Mouse (Mus musculus): ENCODE measurements around the gene Hdac4. TPM values are rescaled to one million over a fixed set of nuclear protein-coding genes. Genes with fewer than 3 reads are reported as not detected.

Hdac4 gene
- polyA plus RNA-seq, 1 experiment from 2014 or later, result 20.3 TPM

DNA sequence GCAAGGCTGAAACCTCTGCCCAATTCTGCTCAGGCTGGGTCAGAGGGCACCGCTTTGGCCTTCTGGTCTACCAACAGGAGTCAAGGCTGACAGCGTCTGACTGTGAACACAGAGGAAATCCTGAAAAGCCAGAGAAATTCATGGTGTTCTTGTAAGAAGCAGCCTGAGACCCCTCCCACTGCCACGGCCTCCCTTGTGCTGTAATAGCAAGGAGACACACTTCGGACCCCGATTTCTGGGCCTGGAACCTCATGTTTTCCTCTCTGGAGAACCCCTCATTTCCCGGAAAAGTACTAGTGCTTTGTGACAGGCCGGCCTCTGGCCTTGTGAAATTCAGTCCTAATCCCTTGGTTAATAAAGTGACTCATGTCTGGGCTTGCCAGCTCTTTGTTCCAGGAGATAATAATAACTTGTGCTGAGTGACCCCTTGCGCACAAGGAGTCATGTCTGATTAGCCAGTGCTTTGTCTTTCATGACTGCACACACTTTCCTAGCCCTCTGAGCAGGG, 19.7 kb upstream of the Hdac4 start:
- no peaks in the 10 kb centered on the region for H3K9me3 ChIP-seq (ENCODE audit: control insufficient read depth, low read depth, low read length)
- H3K9ac ChIP-seq (replicated peaks; ENCODE audit: low read depth, low read length), result no peak overlapping the region
- H3K4me1 ChIP-seq (ENCODE audit: control insufficient read depth, insufficient read depth, low read length), result peaks cover 7% of the 10 kb centered on the region
- no peak overlapping the region for H3K4me3 ChIP-seq (ENCODE audit: low read depth, low read length)
- H3K27ac ChIP-seq (ENCODE audit: low read length), result no peak overlapping the region
- H3K4me2 ChIP-seq (replicated peaks; ENCODE audit: low read depth, low read length), result no peak overlapping the region
- no peak for ATAC-seq (ENCODE audit: insufficient number of reproducible peaks, insufficient read depth, low FRiP score, low read depth)
- no peaks in the 10 kb centered on the region for H3K36me3 ChIP-seq (ENCODE audit: control insufficient read depth, insufficient read depth, low read length)
- H3K27me3 ChIP-seq (ENCODE audit: control insufficient read depth, insufficient read depth, low read length), result no peaks in the 10 kb centered on the region
- WGBS, result 84% methylated on average over 8 of the region's 8 CpGs

DNA sequence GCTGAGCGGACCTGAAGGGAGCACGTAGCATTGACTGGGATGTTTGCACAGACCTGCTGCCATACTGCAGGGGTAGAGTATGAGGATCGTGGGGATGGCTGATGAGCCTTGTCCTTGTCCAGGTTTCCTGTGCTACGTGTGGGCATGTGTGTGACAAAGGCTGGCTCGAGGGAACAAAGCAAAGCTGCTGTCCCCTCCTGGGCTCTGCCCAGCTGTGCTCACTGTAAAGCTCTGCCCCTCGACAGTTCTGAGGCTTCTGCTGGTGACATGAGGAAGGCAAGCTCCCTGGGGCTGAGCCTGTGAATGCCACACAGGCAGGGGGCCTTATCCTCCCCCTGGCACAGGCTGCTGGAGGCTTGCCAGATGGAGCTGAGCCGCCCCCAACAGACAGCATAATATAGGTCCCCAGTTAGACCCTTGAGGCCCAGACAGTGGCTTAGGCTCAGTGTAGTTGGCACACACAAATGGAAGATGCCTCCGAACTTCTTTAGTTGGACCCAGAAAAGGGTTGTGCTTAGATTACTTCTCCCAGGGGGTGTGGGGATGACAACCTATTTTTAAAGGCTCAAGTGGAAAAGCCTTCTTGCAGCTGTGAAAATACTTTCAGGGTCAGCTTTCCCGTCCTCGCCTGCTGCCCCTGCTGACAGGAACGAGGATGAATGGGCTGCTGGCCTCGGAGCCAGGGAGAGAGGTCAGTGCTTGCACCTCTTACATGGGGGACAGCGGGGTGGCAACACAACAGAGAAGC, 16.7 kb upstream of the Hdac4 start:
- WGBS, result 36% methylated on average over 13 of the region's 13 CpGs
- Histone ChIP-seq H3K36me3 (ENCODE audit: control insufficient read depth, insufficient read depth, low read length) (no peaks in the 10 kb centered on the region), H3K27ac (ENCODE audit: low read length) (no peak overlapping the region), H3K27me3 (ENCODE audit: control insufficient read depth, insufficient read depth, low read length) (no peaks in the 10 kb centered on the region), H3K4me3 (ENCODE audit: low read depth, low read length) (no peak overlapping the region), H3K4me2 (replicated peaks; ENCODE audit: low read depth, low read length) (no peak overlapping the region), H3K4me1 (ENCODE audit: control insufficient read depth, insufficient read depth, low read length) (peaks cover 7% of the 10 kb centered on the region), H3K9ac (replicated peaks; ENCODE audit: low read depth, low read length) (no peak overlapping the region), H3K9me3 (ENCODE audit: control insufficient read depth, low read depth, low read length) (no peaks in the 10 kb centered on the region)
- ATAC-seq (ENCODE audit: insufficient number of reproducible peaks, insufficient read depth, low FRiP score, low read depth), result no peak

DNA sequence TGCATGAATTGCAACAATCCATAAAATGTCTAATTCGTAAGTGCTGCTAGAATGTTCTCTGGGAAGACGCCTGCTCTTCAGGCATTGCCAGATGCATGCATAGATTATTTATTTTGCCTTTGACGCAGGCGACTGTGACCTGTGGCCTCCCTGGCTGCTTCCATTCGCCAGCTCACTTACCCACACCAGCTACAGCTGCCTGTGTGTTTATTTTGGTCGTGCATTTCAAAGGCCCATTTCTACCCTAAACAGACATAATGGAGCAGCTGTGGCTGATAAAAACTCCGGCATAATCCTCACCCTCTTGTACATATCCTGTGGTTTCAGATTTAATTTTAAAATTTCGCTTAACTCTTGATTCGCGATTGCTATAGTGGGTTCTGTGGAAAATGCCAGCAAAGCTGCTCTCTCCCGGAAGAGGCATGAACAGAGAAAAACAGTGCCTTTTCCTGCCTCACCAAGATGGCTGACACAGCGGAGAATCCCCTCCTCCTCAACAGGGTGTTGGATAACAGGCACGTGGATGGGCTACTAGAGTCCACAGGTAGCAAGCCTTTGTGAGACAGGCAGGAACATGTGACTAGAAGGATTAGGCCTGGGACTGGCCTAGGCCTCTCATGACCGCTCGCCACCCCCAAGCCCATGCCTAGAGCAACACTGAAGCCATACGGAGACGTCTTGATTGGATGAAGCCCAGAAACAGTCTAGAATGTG, 7.3 kb upstream of the Hdac4 start:
- Histone ChIP-seq H3K27ac (ENCODE audit: low read length) (no peak overlapping the region), H3K36me3 (ENCODE audit: control insufficient read depth, insufficient read depth, low read length) (no peaks in the 10 kb centered on the region), H3K9me3 (ENCODE audit: control insufficient read depth, low read depth, low read length) (peaks cover 4% of the 10 kb centered on the region; the same call in 1 of the 2 replicates), H3K9ac (replicated peaks; ENCODE audit: low read depth, low read length) (no peak overlapping the region), H3K4me2 (replicated peaks; ENCODE audit: low read depth, low read length) (no peak overlapping the region), H3K27me3 (ENCODE audit: control insufficient read depth, insufficient read depth, low read length) (no peaks in the 10 kb centered on the region), H3K4me3 (ENCODE audit: low read depth, low read length) (no peak overlapping the region), H3K4me1 (ENCODE audit: control insufficient read depth, insufficient read depth, low read length) (no peaks in the 10 kb centered on the region)
- 57% methylated on average over 17 of the region's 17 CpGs for WGBS
- no peak for ATAC-seq (ENCODE audit: insufficient number of reproducible peaks, insufficient read depth, low FRiP score, low read depth)

DNA sequence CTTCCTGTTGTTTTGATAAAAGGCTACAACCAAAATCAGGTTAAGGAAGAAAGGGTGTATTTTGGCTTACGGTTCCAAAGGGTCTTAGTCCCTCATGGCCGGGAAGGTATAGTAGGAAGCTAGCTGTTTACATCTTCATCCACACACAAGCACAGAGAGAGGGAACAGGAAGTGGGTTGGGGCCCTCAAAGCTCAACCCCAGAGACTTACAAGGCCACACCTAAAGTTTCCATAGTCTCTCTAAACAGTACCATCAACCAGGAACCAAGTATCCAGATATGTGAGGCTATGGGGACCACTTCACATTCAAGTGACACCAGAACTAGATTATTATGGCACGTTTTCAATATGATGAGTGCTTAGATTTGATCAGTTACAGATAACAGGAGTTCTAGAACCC, 5.0 kb downstream of the Hdac4 start:
- no peak for ATAC-seq (ENCODE audit: insufficient number of reproducible peaks, insufficient read depth, low FRiP score, low read depth)
- Histone ChIP-seq H3K4me2 (replicated peaks; ENCODE audit: low read depth, low read length) (no peak overlapping the region), H3K9me3 (ENCODE audit: control insufficient read depth, low read depth, low read length) (no peaks in the 10 kb centered on the region), H3K27ac (ENCODE audit: low read length) (no peak overlapping the region), H3K9ac (replicated peaks; ENCODE audit: low read depth, low read length) (no peak overlapping the region), H3K36me3 (ENCODE audit: control insufficient read depth, insufficient read depth, low read length) (no peaks in the 10 kb centered on the region), H3K27me3 (ENCODE audit: control insufficient read depth, insufficient read depth, low read length) (no peaks in the 10 kb centered on the region), H3K4me3 (ENCODE audit: low read depth, low read length) (no peak overlapping the region), H3K4me1 (ENCODE audit: control insufficient read depth, insufficient read depth, low read length) (no peaks in the 10 kb centered on the region)
- 87% methylated on average over 3 of the region's 3 CpGs for WGBS

DNA sequence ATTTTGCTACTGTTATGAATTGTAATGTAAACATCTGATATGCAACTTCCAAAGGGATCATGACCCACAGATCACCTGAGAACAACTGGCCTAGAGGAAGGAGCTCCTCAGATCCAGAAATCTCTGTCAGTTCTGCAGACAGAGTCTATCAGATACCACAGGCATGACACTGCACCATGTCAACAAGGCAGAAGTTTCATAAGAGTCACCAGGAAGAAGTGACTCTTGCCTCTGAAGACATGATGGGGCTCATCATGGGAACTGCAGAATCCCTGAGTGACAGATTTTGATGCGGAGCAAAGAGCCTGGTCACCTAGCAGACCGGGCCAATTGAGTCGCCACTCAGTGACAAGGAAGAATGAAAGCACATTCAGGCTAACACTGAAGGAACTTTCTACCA, 8.4 kb downstream of the Hdac4 start:
- Histone ChIP-seq H3K27me3 (ENCODE audit: control insufficient read depth, insufficient read depth, low read length) (no peaks in the 10 kb centered on the region), H3K4me1 (ENCODE audit: control insufficient read depth, insufficient read depth, low read length) (no peaks in the 10 kb centered on the region), H3K9ac (replicated peaks; ENCODE audit: low read depth, low read length) (no peak overlapping the region), H3K4me2 (replicated peaks; ENCODE audit: low read depth, low read length) (no peak overlapping the region), H3K36me3 (ENCODE audit: control insufficient read depth, insufficient read depth, low read length) (no peaks in the 10 kb centered on the region), H3K27ac (ENCODE audit: low read length) (no peak overlapping the region), H3K4me3 (ENCODE audit: low read depth, low read length) (no peak overlapping the region), H3K9me3 (ENCODE audit: control insufficient read depth, low read depth, low read length) (no peaks in the 10 kb centered on the region)
- WGBS, result 91% methylated on average over 3 of the region's 3 CpGs
- ATAC-seq (ENCODE audit: insufficient number of reproducible peaks, insufficient read depth, low FRiP score, low read depth), result no peak

DNA sequence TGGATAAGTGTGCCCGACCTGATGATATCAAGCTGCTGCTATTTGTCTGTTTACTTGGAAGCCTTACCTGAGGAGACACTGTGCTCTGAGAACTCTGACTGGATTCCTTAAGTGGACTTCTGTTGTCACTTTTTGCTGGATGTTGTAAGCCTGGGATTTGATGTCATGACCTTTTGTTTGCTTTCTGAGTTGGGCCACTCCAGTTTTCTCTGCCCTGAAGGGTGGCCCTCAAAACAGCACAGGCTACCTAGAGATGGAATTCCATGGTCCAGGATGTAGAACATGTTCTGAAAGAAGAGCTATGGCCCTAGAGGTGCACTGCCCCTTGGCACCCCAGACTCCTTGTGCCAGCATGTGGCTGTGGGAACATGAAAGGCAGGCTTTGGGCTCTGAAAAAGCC, 10.9 kb downstream of the Hdac4 start:
- H3K9ac ChIP-seq (replicated peaks; ENCODE audit: low read depth, low read length), result no peak overlapping the region
- H3K27me3 ChIP-seq (ENCODE audit: control insufficient read depth, insufficient read depth, low read length), result no peaks in the 10 kb centered on the region
- H3K4me3 ChIP-seq (ENCODE audit: low read depth, low read length), result no peak overlapping the region
- H3K9me3 ChIP-seq (ENCODE audit: control insufficient read depth, low read depth, low read length), result no peaks in the 10 kb centered on the region
- 72% methylated on average over 1 of the region's 1 CpGs for WGBS
- no peak overlapping the region for H3K27ac ChIP-seq (ENCODE audit: low read length)
- no peaks in the 10 kb centered on the region for H3K36me3 ChIP-seq (ENCODE audit: control insufficient read depth, insufficient read depth, low read length)
- H3K4me2 ChIP-seq (replicated peaks; ENCODE audit: low read depth, low read length), result no peak overlapping the region
- H3K4me1 ChIP-seq (ENCODE audit: control insufficient read depth, insufficient read depth, low read length), result no peaks in the 10 kb centered on the region
- no peak for ATAC-seq (ENCODE audit: insufficient number of reproducible peaks, insufficient read depth, low FRiP score, low read depth)

DNA sequence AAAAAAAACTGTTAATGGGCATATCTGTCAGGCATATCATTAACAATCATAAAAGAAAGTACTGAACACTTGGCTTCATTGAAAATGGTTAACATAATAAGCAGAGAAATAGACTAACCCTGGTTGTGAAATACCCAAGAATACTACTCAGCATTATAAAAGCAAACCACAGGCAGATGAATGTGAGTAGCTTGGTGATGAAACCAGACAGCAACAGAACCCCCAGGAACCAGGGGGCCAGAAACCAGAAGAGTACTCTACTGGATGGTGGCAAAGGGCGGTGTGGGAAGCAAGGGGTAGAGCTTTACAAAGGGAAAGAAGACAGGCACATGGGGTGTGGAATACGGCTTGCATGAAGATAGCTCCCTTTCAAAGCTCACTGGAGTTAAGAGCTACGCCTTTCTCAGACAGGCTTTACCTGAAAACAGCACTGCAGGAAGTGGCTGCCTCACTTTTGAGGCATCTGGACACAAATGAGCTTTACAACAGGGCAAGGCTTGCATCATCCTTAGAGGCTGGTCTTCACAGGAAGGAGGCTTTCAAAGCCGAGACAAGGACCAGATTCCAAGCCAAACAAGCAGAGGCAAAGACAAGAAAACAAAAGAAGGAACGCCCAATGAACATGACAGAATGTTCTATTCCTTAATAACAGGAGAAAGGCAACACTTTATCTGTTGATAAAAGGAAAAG, 12.3 kb downstream of the Hdac4 start:
- no peaks in the 10 kb centered on the region for H3K9me3 ChIP-seq (ENCODE audit: control insufficient read depth, low read depth, low read length)
- H3K9ac ChIP-seq (replicated peaks; ENCODE audit: low read depth, low read length), result no peak overlapping the region
- H3K27ac ChIP-seq (ENCODE audit: low read length), result no peak overlapping the region
- H3K27me3 ChIP-seq (ENCODE audit: control insufficient read depth, insufficient read depth, low read length), result no peaks in the 10 kb centered on the region
- ATAC-seq (ENCODE audit: insufficient number of reproducible peaks, insufficient read depth, low FRiP score, low read depth), result no peak
- 80% methylated on average over 5 of the region's 5 CpGs for WGBS
- peaks cover 7% of the 10 kb centered on the region; the same call in 1 of the 2 replicates for H3K4me1 ChIP-seq (ENCODE audit: control insufficient read depth, insufficient read depth, low read length)
- H3K36me3 ChIP-seq (ENCODE audit: control insufficient read depth, insufficient read depth, low read length), result no peaks in the 10 kb centered on the region
- H3K4me3 ChIP-seq (ENCODE audit: low read depth, low read length), result no peak overlapping the region
- no peak overlapping the region for H3K4me2 ChIP-seq (replicated peaks; ENCODE audit: low read depth, low read length)

DNA sequence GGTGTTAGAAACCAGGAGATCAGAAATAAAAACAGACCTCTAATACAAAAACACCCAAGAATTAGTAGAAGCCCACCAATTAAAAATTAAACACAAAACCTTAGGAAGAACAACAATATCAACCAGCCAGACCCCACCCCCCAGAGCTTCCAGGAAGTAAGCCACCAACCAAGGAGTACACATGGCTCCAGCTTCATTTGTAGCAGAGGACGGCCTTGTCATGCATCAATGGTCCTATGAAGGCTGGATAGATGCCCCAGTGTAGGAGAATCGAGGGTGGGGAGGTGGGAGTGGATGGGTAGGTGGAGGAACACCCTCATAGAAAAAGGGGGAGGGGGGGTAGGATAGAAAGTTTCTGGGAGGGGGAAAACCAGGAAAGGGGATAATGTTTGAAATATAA, 13.5 kb downstream of the Hdac4 start:
- Histone ChIP-seq H3K4me3 (ENCODE audit: low read depth, low read length) (no peak overlapping the region), H3K27me3 (ENCODE audit: control insufficient read depth, insufficient read depth, low read length) (no peaks in the 10 kb centered on the region), H3K9ac (replicated peaks; ENCODE audit: low read depth, low read length) (no peak overlapping the region), H3K4me1 (ENCODE audit: control insufficient read depth, insufficient read depth, low read length) (peaks cover 17% of the 10 kb centered on the region), H3K9me3 (ENCODE audit: control insufficient read depth, low read depth, low read length) (no peaks in the 10 kb centered on the region), H3K27ac (ENCODE audit: low read length) (no peak overlapping the region), H3K36me3 (ENCODE audit: control insufficient read depth, insufficient read depth, low read length) (no peaks in the 10 kb centered on the region), H3K4me2 (replicated peaks; ENCODE audit: low read depth, low read length) (no peak overlapping the region)
- WGBS, result 81% methylated on average over 2 of the region's 2 CpGs
- no peak for ATAC-seq (ENCODE audit: insufficient number of reproducible peaks, insufficient read depth, low FRiP score, low read depth)

Measured in stomach, embryonic 14.5 days (tissue).